Mouse (Mus musculus): ENCODE data around the gene Atl3. TPM values are rescaled to one million over a fixed set of nuclear protein-coding genes. Genes with fewer than 3 reads are reported as not detected.
A peak's percentile ranks its signal among the peaks of the same experiment; 100 is the strongest.

The Atl3 gene
- polyA plus RNA-seq, 1 experiment from 2014 or later = 8.9 TPM

GRCm38 (mm10) chr19:7569650-7570049 lies 75.8 kb downstream of the Atl3 start:
- H3K9me3 ChIP-seq (ENCODE audit: control insufficient read depth) = no peaks in the 10 kb centered on the region
- no peak for TF ChIP-seq CTCF (IDR thresholded peaks at IDR 0.05; ENCODE audit: low read depth)
- ATAC-seq = no peak

GRCm38 (mm10) chr19:7576180-7576579 lies 82.3 kb downstream of the Atl3 start:
- Histone ChIP-seq H3K4me1 (replicated peaks; ENCODE audit: control insufficient read depth, insufficient read depth, low read length) (no peaks in the 10 kb centered on the region), H3K27me3 (replicated peaks; ENCODE audit: control insufficient read depth, insufficient read depth, low read length) (no peaks in the 10 kb centered on the region), H3K9ac (ENCODE audit: low read depth, low read length) (no peak overlapping the region), H3K27ac (ENCODE audit: low read depth, low read length) (no peak overlapping the region), H3K4me2 (replicated peaks; ENCODE audit: low read depth) (no peak overlapping the region), H3K36me3 (ENCODE audit: control insufficient read depth, insufficient read depth) (no peaks in the 10 kb centered on the region), H3K9me3 (ENCODE audit: control insufficient read depth) (no peaks in the 10 kb centered on the region), H3K4me3 (ENCODE audit: low read depth, low read length) (no peak overlapping the region)
- no peak for ATAC-seq
- WGBS = 71% methylated on average over 1 of the region's 1 CpGs
- no peak for TF ChIP-seq CTCF (IDR thresholded peaks at IDR 0.05; ENCODE audit: low read depth)

More at GRCm38 (mm10) chr19:7569650-7570049, 75.8 kb downstream of the Atl3 start:
- Histone ChIP-seq H3K27me3 (replicated peaks; ENCODE audit: control insufficient read depth, insufficient read depth, low read length) (no peaks in the 10 kb centered on the region), H3K36me3 (ENCODE audit: control insufficient read depth, insufficient read depth) (no peaks in the 10 kb centered on the region), H3K9ac (ENCODE audit: low read depth, low read length) (no peak overlapping the region), H3K4me3 (ENCODE audit: low read depth, low read length) (no peak overlapping the region), H3K27ac (ENCODE audit: low read depth, low read length) (no peak overlapping the region), H3K4me2 (replicated peaks; ENCODE audit: low read depth) (no peak overlapping the region), H3K4me1 (replicated peaks; ENCODE audit: control insufficient read depth, insufficient read depth, low read length) (no peaks in the 10 kb centered on the region)
- 78% methylated on average over 5 of the region's 5 CpGs for WGBS

GRCm38 (mm10) chr19:7577710-7578109 lies 83.9 kb downstream of the Atl3 start:
- Histone ChIP-seq H3K4me1 (replicated peaks; ENCODE audit: control insufficient read depth, insufficient read depth, low read length) (no peaks in the 10 kb centered on the region), H3K36me3 (ENCODE audit: control insufficient read depth, insufficient read depth) (no peaks in the 10 kb centered on the region), H3K9me3 (ENCODE audit: control insufficient read depth) (no peaks in the 10 kb centered on the region), H3K27ac (ENCODE audit: low read depth, low read length) (no peak overlapping the region), H3K4me3 (ENCODE audit: low read depth, low read length) (no peak overlapping the region), H3K9ac (ENCODE audit: low read depth, low read length) (no peak overlapping the region), H3K4me2 (replicated peaks; ENCODE audit: low read depth) (no peak overlapping the region), H3K27me3 (replicated peaks; ENCODE audit: control insufficient read depth, insufficient read depth, low read length) (no peaks in the 10 kb centered on the region)
- ATAC-seq = no peak
- 78% methylated on average over 3 of the region's 3 CpGs for WGBS
- TF ChIP-seq CTCF (IDR thresholded peaks at IDR 0.05; ENCODE audit: low read depth) = no peak

GRCm38 (mm10) chr19:7581042-7581441 lies 87.2 kb downstream of the Atl3 start:
- ATAC-seq = peak; percentile 56; the same call in 1 of the 2 replicates
- Histone ChIP-seq H3K4me1 (replicated peaks; ENCODE audit: control insufficient read depth, insufficient read depth, low read length) (no peaks in the 10 kb centered on the region), H3K36me3 (ENCODE audit: control insufficient read depth, insufficient read depth) (no peaks in the 10 kb centered on the region), H3K9ac (ENCODE audit: low read depth, low read length) (no peak overlapping the region), H3K4me2 (replicated peaks; ENCODE audit: low read depth) (no peak overlapping the region), H3K27ac (ENCODE audit: low read depth, low read length) (no peak overlapping the region), H3K9me3 (ENCODE audit: control insufficient read depth) (no peaks in the 10 kb centered on the region), H3K4me3 (ENCODE audit: low read depth, low read length) (no peak overlapping the region), H3K27me3 (replicated peaks; ENCODE audit: control insufficient read depth, insufficient read depth, low read length) (no peaks in the 10 kb centered on the region)
- no peak for TF ChIP-seq CTCF (IDR thresholded peaks at IDR 0.05; ENCODE audit: low read depth)
- 17% methylated on average over 5 of the region's 5 CpGs for WGBS

- Histone ChIP-seq H3K4me1 (replicated peaks; ENCODE audit: control insufficient read depth, insufficient read depth, low read length) (no peaks in the 10 kb centered on the region), H3K27me3 (replicated peaks; ENCODE audit: control insufficient read depth, insufficient read depth, low read length) (no peaks in the 10 kb centered on the region), H3K4me3 (ENCODE audit: low read depth, low read length) (no peak overlapping the region), H3K4me2 (replicated peaks; ENCODE audit: low read depth) (no peak overlapping the region), H3K9ac (ENCODE audit: low read depth, low read length) (no peak overlapping the region), H3K36me3 (ENCODE audit: control insufficient read depth, insufficient read depth) (no peaks in the 10 kb centered on the region), H3K9me3 (ENCODE audit: control insufficient read depth) (no peaks in the 10 kb centered on the region), H3K27ac (ENCODE audit: low read depth, low read length) (no peak overlapping the region)
- WGBS = 57% methylated on average over 7 of the region's 7 CpGs
- TF ChIP-seq CTCF (IDR thresholded peaks at IDR 0.05; ENCODE audit: low read depth) = no peak
- ATAC-seq = no peak
Measured at GRCm38 (mm10) chr19:7583101-7583500, 89.3 kb downstream of the Atl3 start.

GRCm38 (mm10) chr19:7583599-7583998 lies 89.8 kb downstream of the Atl3 start:
- Histone ChIP-seq H3K4me3 (ENCODE audit: low read depth, low read length) (no peak overlapping the region), H3K27me3 (replicated peaks; ENCODE audit: control insufficient read depth, insufficient read depth, low read length) (no peaks in the 10 kb centered on the region), H3K36me3 (ENCODE audit: control insufficient read depth, insufficient read depth) (no peaks in the 10 kb centered on the region), H3K4me2 (replicated peaks; ENCODE audit: low read depth) (no peak overlapping the region), H3K27ac (ENCODE audit: low read depth, low read length) (no peak overlapping the region), H3K9ac (ENCODE audit: low read depth, low read length) (no peak overlapping the region), H3K9me3 (ENCODE audit: control insufficient read depth) (no peaks in the 10 kb centered on the region), H3K4me1 (replicated peaks; ENCODE audit: control insufficient read depth, insufficient read depth, low read length) (no peaks in the 10 kb centered on the region)
- no peak for TF ChIP-seq CTCF (IDR thresholded peaks at IDR 0.05; ENCODE audit: low read depth)
- no peak for ATAC-seq
- 81% methylated on average over 3 of the region's 3 CpGs for WGBS

GRCm38 (mm10) chr19:7585279-7585678 lies 91.4 kb downstream of the Atl3 start:
- 87% methylated on average over 8 of the region's 8 CpGs for WGBS
- TF ChIP-seq CTCF (IDR thresholded peaks at IDR 0.05; ENCODE audit: low read depth) = no peak
- no peak overlapping the region for H3K9ac ChIP-seq (ENCODE audit: low read depth, low read length)
- no peaks in the 10 kb centered on the region for H3K4me1 ChIP-seq (replicated peaks; ENCODE audit: control insufficient read depth, insufficient read depth, low read length)
- no peak overlapping the region for H3K27ac ChIP-seq (ENCODE audit: low read depth, low read length)
- H3K9me3 ChIP-seq (ENCODE audit: control insufficient read depth) = no peaks in the 10 kb centered on the region
- no peak overlapping the region for H3K4me2 ChIP-seq (replicated peaks; ENCODE audit: low read depth)
- ATAC-seq = no peak
- H3K27me3 ChIP-seq (replicated peaks; ENCODE audit: control insufficient read depth, insufficient read depth, low read length) = no peaks in the 10 kb centered on the region
- H3K4me3 ChIP-seq (ENCODE audit: low read depth, low read length) = no peak overlapping the region
- no peaks in the 10 kb centered on the region for H3K36me3 ChIP-seq (ENCODE audit: control insufficient read depth, insufficient read depth)

All from intestine, postnatal 0 days (tissue).